Mouse (Mus musculus): Measurements from ENCODE around the gene Bcl2a1c.

DNA sequence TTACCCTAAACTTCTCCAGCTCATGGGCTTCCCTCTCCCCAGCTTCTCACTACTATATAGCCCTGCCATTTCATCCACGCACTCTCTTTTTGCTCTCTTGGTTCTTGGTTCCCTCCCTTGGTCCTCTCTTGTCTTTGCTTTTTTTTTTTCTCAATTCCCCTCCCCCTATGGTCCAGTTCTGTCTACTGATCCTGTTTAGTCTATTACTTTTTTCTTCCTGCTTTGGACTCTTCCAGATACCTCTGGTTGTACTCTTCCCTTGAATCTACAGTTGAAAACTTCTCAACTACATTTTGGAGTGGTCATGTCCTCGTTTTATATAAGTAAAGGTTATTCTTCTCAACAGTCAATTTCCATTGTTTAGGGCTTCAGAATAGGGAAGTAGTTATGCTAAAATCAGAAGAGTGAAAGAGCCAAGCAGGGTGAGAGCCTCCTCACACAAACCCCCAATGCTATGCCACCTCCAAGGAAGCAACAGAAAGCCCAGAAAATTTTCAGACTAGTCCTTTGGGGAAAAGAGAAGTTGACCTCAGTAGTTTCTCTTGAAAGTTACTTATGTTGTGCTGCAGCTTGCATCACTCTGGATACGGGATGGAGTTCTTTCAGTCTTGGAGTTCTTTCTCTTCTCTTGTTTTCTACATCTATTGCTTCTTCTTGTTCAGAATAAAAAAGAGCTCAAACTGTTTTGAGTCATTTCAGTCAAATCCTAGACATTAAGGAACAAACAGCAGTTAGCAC, 3.8 kb upstream of the Bcl2a1c start:
- no peak for TF ChIP-seq CTCF (IDR thresholded peaks at IDR 0.05; ENCODE audit: borderline replicate concordance, insufficient read depth, low read depth, low read length)
- TF ChIP-seq POLR2A (IDR thresholded peaks at IDR 0.05; ENCODE audit: borderline replicate concordance, insufficient read depth, low read length): no peak

Data from cerebellum, adult 2 months (tissue).